Mouse (Mus musculus) bone marrow macrophage, adult 2 months (primary cell): Measurements from ENCODE around the gene Aprt. TPM values are rescaled to one million over a fixed set of nuclear protein-coding genes. Genes with fewer than 3 reads are reported as not detected.
A peak's percentile ranks its signal among the peaks of the same experiment; 100 is the strongest.

ENCODE experiments used
- H3K27ac ChIP-seq: 2 replicates; pipeline ENCODE4 v1.5.1; 2012; ENCODE audit warnings: low read depth, low read length; ENCODE audit not compliant: insufficient read depth
- H3K4me1 ChIP-seq: 2 replicates; pipeline ENCODE4 v1.6.1; 2012; ENCODE audit warnings: low read length; ENCODE audit not compliant: control insufficient read depth, insufficient read depth
- H3K4me3 ChIP-seq: 2 replicates; pipeline ENCODE4 v1.5.1; 2012; ENCODE audit warnings: mild to moderate bottlenecking, low read length, moderate library complexity; ENCODE audit not compliant: insufficient read depth
- CTCF ChIP-seq: IDR thresholded peaks from 2 replicates; pipeline ENCODE4 v1.5.1; 2012; ENCODE audit warnings: low read depth, mild to moderate bottlenecking, low read length, moderate library complexity
- POLR2A ChIP-seq: IDR thresholded peaks from 2 replicates; pipeline ENCODE4 v1.6.1; 2012; ENCODE audit warnings: mild to moderate bottlenecking, low read depth, low read length, borderline replicate concordance
- polyA plus RNA-seq: library from polyadenylated mRNA; stranded (reverse); fragments of >200 nt; gene quantifications from 2 replicates; pipeline ENCODE4 v1.2.4, GENCODE M21; 2012; ENCODE audit not compliant: missing spikeins, insufficient read depth, insufficient read length

Gene Aprt
- polyA plus RNA-seq, 1 experiment, result 187 TPM

- TF ChIP-seq CTCF (no peak), POLR2A (0 out of 2 replicates have a peak, but pooled peaks have one; percentile 37)
- Histone ChIP-seq H3K4me3 (peak within 1 kb of the TSS; percentile 81), H3K4me1 (peaks cover 13% of the 10 kb centered on the region), H3K27ac (peak within 1 kb of the TSS; percentile 85)
Observed at GRCm38 (mm10) chr8:122611295-122612133, 34.8 kb upstream of the Aprt start, which contains the start of the genes Galns and Trappc2l. Gene Galns, minus strand, starts transcription at chr8:122611463. Gene Trappc2l, plus strand, starts transcription at chr8:122611640.

GRCm38 (mm10) chr8:122610612-122611277 is 34.0 kb upstream of the Aprt start:
- TF ChIP-seq CTCF (no peak), POLR2A (no peak)
- Histone ChIP-seq H3K4me1 (peaks cover 13% of the 10 kb centered on the region), H3K4me3 (peak overlapping the region; percentile 81), H3K27ac (peak overlapping the region; percentile 46)

GRCm38 (mm10) chr8:122610209-122610608 is 33.5 kb upstream of the Aprt start:
- peak overlapping the region; percentile 34 for H3K4me3 ChIP-seq
- peaks cover 17% of the 10 kb centered on the region for H3K4me1 ChIP-seq
- no peak overlapping the region for H3K27ac ChIP-seq
- TF ChIP-seq POLR2A, result no peak
- TF ChIP-seq CTCF, result no peak

GRCm38 (mm10) chr8:122606810-122607209 is 30.1 kb upstream of the Aprt start:
- Histone ChIP-seq H3K4me1 (peaks cover 24% of the 10 kb centered on the region), H3K27ac (no peak overlapping the region), H3K4me3 (no peak overlapping the region)
- TF ChIP-seq POLR2A (no peak), CTCF (no peak)

GRCm38 (mm10) chr8:122605367-122605766 is 28.7 kb upstream of the Aprt start:
- H3K4me1 ChIP-seq, result peaks cover 24% of the 10 kb centered on the region

GRCm38 (mm10) chr8:122604640-122605039 is 27.9 kb upstream of the Aprt start:
- Histone ChIP-seq H3K4me3 (no peak overlapping the region), H3K27ac (peak overlapping the region; percentile 59), H3K4me1 (peaks cover 20% of the 10 kb centered on the region)
- no peak for TF ChIP-seq POLR2A
- no peak for TF ChIP-seq CTCF

More at GRCm38 (mm10) chr8:122605367-122605766, 28.7 kb upstream of the Aprt start:
- TF ChIP-seq POLR2A (no peak), CTCF (no peak)
- no peak overlapping the region for H3K4me3 ChIP-seq
- peak overlapping the region; percentile 59 for H3K27ac ChIP-seq

- Histone ChIP-seq H3K27ac (no peak overlapping the region), H3K4me1 (peaks cover 17% of the 10 kb centered on the region), H3K4me3 (no peak overlapping the region)
- no peak for TF ChIP-seq POLR2A
- no peak for TF ChIP-seq CTCF
Observed at GRCm38 (mm10) chr8:122600666-122601065, 24.0 kb upstream of the Aprt start.

GRCm38 (mm10) chr8:122596031-122596430 is 19.3 kb upstream of the Aprt start:
- H3K4me3 ChIP-seq, result no peak overlapping the region
- H3K27ac ChIP-seq, result no peak overlapping the region
- TF ChIP-seq POLR2A (no peak), CTCF (no peak)
- H3K4me1 ChIP-seq, result peaks cover 6% of the 10 kb centered on the region

GRCm38 (mm10) chr8:122593783-122594507 is 17.2 kb upstream of the Aprt start:
- H3K4me1 ChIP-seq, result peaks cover 6% of the 10 kb centered on the region
- H3K27ac ChIP-seq, result no peak overlapping the region
- TF ChIP-seq POLR2A (no peak), CTCF (no peak)
- no peak overlapping the region for H3K4me3 ChIP-seq
